Mouse (Mus musculus) CH12.LX (cell line): ENCODE data around the gene Fam221a.

Experiments used
- CHD1 ChIP-seq: IDR thresholded peaks from 2 replicates; pipeline ENCODE4 v1.6.1; 2012; ENCODE audit warnings: low read depth, low read length, improper control_type of control experiment, inconsistent platforms
- CHD2 ChIP-seq: IDR thresholded peaks from 2 replicates; pipeline ENCODE4 v1.6.1; 2011; ENCODE audit warnings: low read length, improper control_type of control experiment
- CTCF ChIP-seq, 2 experiments: IDR thresholded peaks in 1 of 2; conservative IDR thresholded peaks in 1 of 2; 2 replicates each; pipeline ENCODE4 v1.5.1; 2011 to 2012; ENCODE audit warnings: low read depth in 2 of 2, low read length in 2 of 2, improper control_type of control experiment in 1 of 2, inconsistent platforms in 1 of 2, mild to moderate bottlenecking in 1 of 2, moderate library complexity in 1 of 2
- EP300 ChIP-seq: IDR thresholded peaks from 2 replicates; pipeline ENCODE4 v1.6.1; 2011; ENCODE audit warnings: low read length, improper control_type of control experiment
- SIN3A ChIP-seq: IDR thresholded peaks from 2 replicates; pipeline ENCODE4 v1.6.1; 2012; ENCODE audit warnings: low read length, improper control_type of control experiment, inconsistent platforms
- TBP ChIP-seq: conservative IDR thresholded peaks from 2 replicates; pipeline ENCODE4 v1.6.1; 2011; ENCODE audit warnings: low read depth, low read length, improper control_type of control experiment
- ZKSCAN1 ChIP-seq: IDR thresholded peaks from 2 replicates; pipeline ENCODE4 v1.6.1; 2012; ENCODE audit warnings: low read depth, inconsistent platforms, low read length, improper control_type of control experiment, borderline replicate concordance

DNA sequence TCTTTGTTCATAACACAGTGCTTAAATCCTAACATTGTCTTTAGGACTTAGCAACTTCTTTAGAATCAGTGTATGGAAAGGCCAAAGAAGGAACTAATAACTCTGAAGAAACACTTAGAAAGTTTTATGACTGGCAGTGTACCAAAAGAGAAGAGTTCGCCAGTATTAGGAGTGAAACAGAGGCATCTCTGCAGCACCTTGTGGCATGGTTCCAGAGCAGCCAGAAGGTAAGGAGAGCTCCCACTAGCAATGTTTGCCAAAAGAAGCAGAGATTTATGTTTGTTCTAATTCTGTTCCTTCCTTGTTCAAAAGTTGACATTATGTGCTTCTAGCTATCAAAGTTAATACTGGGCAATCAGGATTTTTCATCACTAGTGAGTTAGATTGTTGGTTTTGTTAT lies 69.8 kb downstream of the Fam221a start:
- TF ChIP-seq CHD2 (no peak), CTCF (conservative IDR thresholded peaks at IDR 0.05 in 1 of 2, IDR thresholded peaks at IDR 0.05 in 1 of 2; ENCODE audit: low read depth in 2 of 2, low read length in 2 of 2) (no peak), SIN3A (no peak), EP300 (no peak), CHD1 (no peak), ZKSCAN1 (no peak), TBP (no peak)
